Mouse (Mus musculus): ENCODE measurements around the gene Gm7075. TPM values are rescaled to one million over a fixed set of nuclear protein-coding genes. Genes with fewer than 3 reads are reported as not detected.
A peak's percentile ranks its signal among the peaks of the same experiment; 100 is the strongest.
"Not testable (repeated sequence)": the region's sequence is repeated elsewhere in the genome, so short reads cannot be mapped to it uniquely, and the experiment has no call there.

Gm7075 gene
- polyA plus RNA-seq, 1 experiment from 2014 or later, result not detected

DNA sequence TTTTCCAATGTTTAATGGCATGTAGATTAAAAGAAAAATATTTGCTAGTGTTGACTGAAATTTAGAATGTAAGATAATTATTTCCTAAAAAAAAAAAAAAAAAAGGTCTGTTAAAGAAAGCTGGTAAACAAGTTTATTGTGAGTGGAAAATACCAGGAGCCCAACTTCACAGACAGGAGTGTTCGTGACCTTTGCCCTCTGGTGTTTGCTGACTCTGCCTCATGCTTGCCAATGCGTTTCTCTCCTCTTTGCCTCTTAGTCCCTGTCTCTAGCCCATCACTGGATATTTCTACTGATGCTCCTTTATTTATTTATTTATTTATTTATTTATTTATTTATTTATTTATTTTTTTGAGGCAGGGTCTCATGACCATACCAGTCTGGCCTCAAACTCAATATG is 18.0 kb downstream of the Gm7075 start:
- no peak for TF ChIP-seq CTCF (IDR thresholded peaks at IDR 0.05; ENCODE audit: low read depth)
- Histone ChIP-seq H3K27me3 (ENCODE audit: insufficient read depth, low read length) (no peaks in the 10 kb centered on the region), H3K4me2 (ENCODE audit: low read length) (no peak overlapping the region), H3K9me3 (replicated peaks; ENCODE audit: low read length) (no peaks in the 10 kb centered on the region), H3K9ac (ENCODE audit: low read depth, low read length) (no peak overlapping the region), H3K27ac (no peak overlapping the region), H3K4me3 (replicated peaks; ENCODE audit: low read depth, low read length) (no peak overlapping the region), H3K36me3 (ENCODE audit: insufficient read depth, low read length) (no peaks in the 10 kb centered on the region), H3K4me1 (replicated peaks; ENCODE audit: insufficient read depth, low read length) (no peaks in the 10 kb centered on the region)
- WGBS, result 83% methylated on average over 2 of the region's 2 CpGs
- ATAC-seq (replicated peaks; ENCODE audit: low FRiP score, low read depth) (no peak; the same call in 1 of the 2 replicates), DNase-seq (ENCODE audit: low spot score) (no peak)

GRCm38 (mm10) chr10:63402731-63403504 is 18.7 kb downstream of the Gm7075 start:
- no peak for DNase-seq (ENCODE audit: low spot score)
- WGBS, result 68% methylated on average over 5 of the region's 5 CpGs
- TF ChIP-seq CTCF (IDR thresholded peaks at IDR 0.05; ENCODE audit: low read depth), result no peak
- H3K9me3 ChIP-seq (replicated peaks; ENCODE audit: low read length), result no peaks in the 10 kb centered on the region
- H3K4me3 ChIP-seq (replicated peaks; ENCODE audit: low read depth, low read length), result no peak overlapping the region
- H3K36me3 ChIP-seq (ENCODE audit: insufficient read depth, low read length), result no peaks in the 10 kb centered on the region
- H3K27me3 ChIP-seq (ENCODE audit: insufficient read depth, low read length), result no peaks in the 10 kb centered on the region
- H3K27ac ChIP-seq, result no peak overlapping the region
- H3K9ac ChIP-seq (ENCODE audit: low read depth, low read length), result no peak overlapping the region
- ATAC-seq (replicated peaks; ENCODE audit: low FRiP score, low read depth), result no peak; the same call in 1 of the 2 replicates
- H3K4me1 ChIP-seq (replicated peaks; ENCODE audit: insufficient read depth, low read length), result no peaks in the 10 kb centered on the region
- H3K4me2 ChIP-seq (ENCODE audit: low read length), result no peak overlapping the region

DNA sequence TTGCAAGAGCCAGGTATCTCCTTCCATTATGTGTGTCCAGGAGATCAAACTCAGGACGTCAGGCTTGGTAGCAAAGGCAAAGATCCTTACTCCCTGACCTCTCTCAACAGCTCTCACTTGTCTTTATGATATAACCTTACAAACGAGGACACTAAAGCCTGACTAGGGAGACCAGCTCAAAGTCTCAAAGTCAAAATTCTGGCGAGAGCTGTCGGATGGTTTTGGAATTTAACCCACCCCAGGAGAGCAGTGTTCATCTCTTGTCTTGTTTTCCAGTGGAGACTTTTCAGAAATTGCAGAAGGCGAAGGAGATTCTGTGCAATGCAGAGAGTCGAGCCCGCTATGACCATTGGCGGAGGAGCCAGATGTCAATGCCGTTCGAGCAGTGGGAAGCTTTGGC is 24.6 kb downstream of the Gm7075 start:
- no peak overlapping the region for H3K27ac ChIP-seq
- DNase-seq (ENCODE audit: low spot score) (no peak), ATAC-seq (replicated peaks; ENCODE audit: low FRiP score, low read depth) (no peak)
- no peaks in the 10 kb centered on the region for H3K4me1 ChIP-seq (replicated peaks; ENCODE audit: insufficient read depth, low read length)
- no peak for TF ChIP-seq CTCF (IDR thresholded peaks at IDR 0.05; ENCODE audit: low read depth)
- 91% methylated on average over 10 of the region's 10 CpGs for WGBS
- no peak overlapping the region for H3K9ac ChIP-seq (ENCODE audit: low read depth, low read length)
- H3K4me2 ChIP-seq (ENCODE audit: low read length), result no peak overlapping the region
- no peaks in the 10 kb centered on the region for H3K36me3 ChIP-seq (ENCODE audit: insufficient read depth, low read length)
- H3K4me3 ChIP-seq (replicated peaks; ENCODE audit: low read depth, low read length), result no peak overlapping the region
- no peaks in the 10 kb centered on the region for H3K9me3 ChIP-seq (replicated peaks; ENCODE audit: low read length)
- no peaks in the 10 kb centered on the region for H3K27me3 ChIP-seq (ENCODE audit: insufficient read depth, low read length)

DNA sequence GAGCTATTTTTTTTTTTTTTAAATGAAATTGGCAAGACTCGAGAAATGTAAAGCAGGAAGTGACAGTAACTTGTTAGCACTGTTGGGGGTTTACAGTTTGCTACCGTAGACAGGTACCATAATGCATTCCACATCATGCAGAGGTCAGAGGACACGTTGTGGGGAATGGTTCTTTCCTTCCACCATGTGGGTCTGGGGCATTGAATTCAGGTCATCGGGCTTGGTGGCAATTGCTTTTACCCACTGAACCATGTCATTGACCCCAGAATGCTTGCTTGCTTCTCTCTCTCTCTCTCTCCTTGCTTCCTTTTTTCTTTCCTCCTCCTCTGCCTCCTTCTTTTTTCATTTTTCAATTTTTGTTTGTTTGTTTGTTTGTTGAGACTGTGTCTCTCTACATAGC is 32.6 kb downstream of the Gm7075 start:
- ATAC-seq (replicated peaks; ENCODE audit: low FRiP score, low read depth), result no peak
- DNase-seq (ENCODE audit: low spot score), result no peak
- Histone ChIP-seq H3K4me1 (replicated peaks; ENCODE audit: insufficient read depth, low read length) (no peaks in the 10 kb centered on the region), H3K27ac (no peak overlapping the region), H3K4me3 (replicated peaks; ENCODE audit: low read depth, low read length) (no peak overlapping the region), H3K9ac (ENCODE audit: low read depth, low read length) (no peak overlapping the region), H3K36me3 (ENCODE audit: insufficient read depth, low read length) (no peaks in the 10 kb centered on the region), H3K4me2 (ENCODE audit: low read length) (no peak overlapping the region), H3K27me3 (ENCODE audit: insufficient read depth, low read length) (no peaks in the 10 kb centered on the region), H3K9me3 (replicated peaks; ENCODE audit: low read length) (no peaks in the 10 kb centered on the region)
- no peak for TF ChIP-seq CTCF (IDR thresholded peaks at IDR 0.05; ENCODE audit: low read depth)
- WGBS, result 39% methylated on average over 4 of the region's 4 CpGs

GRCm38 (mm10) chr10:63386991-63387390 is 34.6 kb downstream of the Gm7075 start:
- ATAC-seq (replicated peaks; ENCODE audit: low FRiP score, low read depth) (no peak), DNase-seq (ENCODE audit: low spot score) (peak; percentile 22)
- TF ChIP-seq CTCF (IDR thresholded peaks at IDR 0.05; ENCODE audit: low read depth), result no peak
- H3K9me3 ChIP-seq (replicated peaks; ENCODE audit: low read length), result no peaks in the 10 kb centered on the region
- no peaks in the 10 kb centered on the region for H3K4me1 ChIP-seq (replicated peaks; ENCODE audit: insufficient read depth, low read length)
- peak overlapping the region; percentile 61 for H3K4me3 ChIP-seq (replicated peaks; ENCODE audit: low read depth, low read length)
- H3K36me3 ChIP-seq (ENCODE audit: insufficient read depth, low read length), result no peaks in the 10 kb centered on the region
- H3K4me2 ChIP-seq (ENCODE audit: low read length), result peak overlapping the region; percentile 86
- H3K27ac ChIP-seq, result no peak overlapping the region
- WGBS, result 1% methylated on average over 10 of the region's 10 CpGs
- H3K9ac ChIP-seq (ENCODE audit: low read depth, low read length), result peak overlapping the region; percentile 64; the same call in 1 of the 2 replicates
- no peaks in the 10 kb centered on the region for H3K27me3 ChIP-seq (ENCODE audit: insufficient read depth, low read length)

GRCm38 (mm10) chr10:63386444-63386843 is 35.1 kb downstream of the Gm7075 start:
- DNase-seq (ENCODE audit: low spot score), result peak; percentile 93
- peak overlapping the region; percentile 61 for H3K4me3 ChIP-seq (replicated peaks; ENCODE audit: low read depth, low read length)
- peak overlapping the region; percentile 31; the same call in 1 of the 2 replicates for H3K27ac ChIP-seq
- H3K4me2 ChIP-seq (ENCODE audit: low read length), result peak overlapping the region; percentile 86
- peak; percentile 51; the same call in 1 of the 2 replicates for ATAC-seq (replicated peaks; ENCODE audit: low FRiP score, low read depth)
- peak overlapping the region; percentile 64 for H3K9ac ChIP-seq (ENCODE audit: low read depth, low read length)
- H3K4me1 ChIP-seq (replicated peaks; ENCODE audit: insufficient read depth, low read length), result no peaks in the 10 kb centered on the region
- TF ChIP-seq CTCF (IDR thresholded peaks at IDR 0.05; ENCODE audit: low read depth), result no peak
- H3K9me3 ChIP-seq (replicated peaks; ENCODE audit: low read length), result no peaks in the 10 kb centered on the region
- WGBS, result 0% methylated on average over 19 of the region's 19 CpGs
- H3K27me3 ChIP-seq (ENCODE audit: insufficient read depth, low read length), result no peaks in the 10 kb centered on the region
- no peaks in the 10 kb centered on the region for H3K36me3 ChIP-seq (ENCODE audit: insufficient read depth, low read length)

DNA sequence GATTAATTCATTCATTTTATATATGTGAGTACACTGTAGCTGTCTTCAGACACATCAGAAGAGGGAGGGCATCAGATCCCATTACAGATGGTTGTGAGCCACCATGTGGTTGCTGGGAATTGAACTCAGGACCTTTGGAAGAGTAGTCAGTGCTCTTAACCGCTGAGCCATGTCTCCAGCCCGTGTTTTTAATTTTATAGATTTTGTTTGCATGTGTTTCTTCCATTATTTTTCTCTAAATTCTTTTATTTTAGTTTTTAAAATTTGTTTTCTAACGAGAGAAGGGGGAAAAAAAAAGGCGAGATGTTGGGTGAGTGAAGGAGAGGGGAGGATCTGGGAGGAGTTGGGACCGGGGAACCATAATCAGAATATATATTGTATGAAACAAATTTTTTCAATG is 35.7 kb downstream of the Gm7075 start:
- H3K9ac ChIP-seq (ENCODE audit: low read depth, low read length); H3K36me3 ChIP-seq (ENCODE audit: insufficient read depth, low read length); H3K27me3 ChIP-seq (ENCODE audit: insufficient read depth, low read length); DNase-seq (ENCODE audit: low spot score); H3K4me1 ChIP-seq (replicated peaks; ENCODE audit: insufficient read depth, low read length); H3K9me3 ChIP-seq (replicated peaks; ENCODE audit: low read length); H3K27ac ChIP-seq; ATAC-seq (replicated peaks; ENCODE audit: low FRiP score, low read depth): not testable (repeated sequence)
- peak overlapping the region; percentile 61; the same call in 1 of the 2 replicates for H3K4me3 ChIP-seq (replicated peaks; ENCODE audit: low read depth, low read length)
- H3K4me2 ChIP-seq (ENCODE audit: low read length), result peak overlapping the region; percentile 86
- 16% methylated on average over 5 of the region's 5 CpGs for WGBS
